Mouse (Mus musculus): ENCODE results near the gene Ppm1f.

DNA sequence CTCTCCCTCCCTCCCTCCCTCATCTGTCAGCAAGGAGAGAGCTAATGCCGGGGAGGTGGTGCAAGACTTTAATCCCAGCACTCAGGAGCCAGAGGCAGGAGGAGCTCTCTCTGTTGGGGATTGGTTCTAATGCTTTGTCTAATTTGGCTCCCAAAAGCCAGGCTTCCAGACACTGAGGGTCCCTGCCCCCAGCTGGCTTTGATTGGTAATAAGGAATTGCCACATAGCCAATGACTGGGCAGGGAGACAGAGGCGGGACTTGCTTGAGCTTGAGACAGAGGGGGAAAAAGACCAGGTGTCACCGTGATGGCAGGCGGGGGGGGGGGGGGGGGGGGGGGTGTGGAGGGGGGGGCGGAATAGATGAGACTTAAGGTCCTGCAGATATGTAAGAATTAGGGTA lies 62.3 kb downstream of the Ppm1f start:
- TF ChIP-seq POLR2A (IDR thresholded peaks at IDR 0.05; ENCODE audit: low read depth, low read length) (no peak), CTCF (IDR thresholded peaks at IDR 0.05; ENCODE audit: borderline replicate concordance, insufficient read depth, low read length) (no peak)

Measured in embryonic fibroblast, embryonic 13.5 days (primary cell).